Mouse (Mus musculus) heart, postnatal 4 days (tissue): ENCODE results near the gene Kalrn. TPM values are rescaled to one million over a fixed set of nuclear protein-coding genes. Genes with fewer than 3 reads are reported as not detected.

Experiments used
- DNase-seq: peaks from one replicate; pipeline ENCODE4 v3.0.0; 2021
- total RNA-seq, 2 experiments: library from RNA; stranded (reverse); gene quantifications; 2 replicates each; pipeline ENCODE4 v1.2.3; 2021

Kalrn gene
- total RNA-seq, 2 experiments from 2014 or later, result 41.1 to 41.7 TPM

- DNase-seq, result no peak
Observed at GRCm38 (mm10) chr16:34494741-34495140, 78.6 kb downstream of the Kalrn start.

- DNase-seq, result peak; percentile 27
Observed at GRCm38 (mm10) chr16:34493914-34494313, 79.4 kb downstream of the Kalrn start.

GRCm38 (mm10) chr16:34491225-34491624 is 82.1 kb downstream of the Kalrn start:
- DNase-seq, result no peak

GRCm38 (mm10) chr16:34490506-34490905 is 82.8 kb downstream of the Kalrn start:
- peak; percentile 19 for DNase-seq

- DNase-seq, result no peak
Observed at GRCm38 (mm10) chr16:34489805-34490325, 83.5 kb downstream of the Kalrn start.

GRCm38 (mm10) chr16:34487823-34488222 is 85.5 kb downstream of the Kalrn start:
- DNase-seq, result no peak

- no peak for DNase-seq
Observed at GRCm38 (mm10) chr16:34487268-34487667, 86.1 kb downstream of the Kalrn start.

- DNase-seq, result peak; percentile 38
Observed at GRCm38 (mm10) chr16:34485483-34485882, 87.8 kb downstream of the Kalrn start.

GRCm38 (mm10) chr16:34484921-34485320 is 88.4 kb downstream of the Kalrn start:
- no peak for DNase-seq

- DNase-seq, result no peak
Observed at GRCm38 (mm10) chr16:34484213-34484612, 89.1 kb downstream of the Kalrn start.

GRCm38 (mm10) chr16:34483716-34484115 is 89.6 kb downstream of the Kalrn start:
- DNase-seq, result no peak

- no peak for DNase-seq
Observed at GRCm38 (mm10) chr16:34474741-34475140, 98.6 kb downstream of the Kalrn start.

- no peak for DNase-seq
Observed at GRCm38 (mm10) chr16:34473891-34474290, 99.4 kb downstream of the Kalrn start.

- no peak for DNase-seq
Observed at GRCm38 (mm10) chr16:34471441-34471840, 101.9 kb downstream of the Kalrn start.

GRCm38 (mm10) chr16:34470343-34470742 is 103.0 kb downstream of the Kalrn start:
- no peak for DNase-seq

- peak; percentile 29 for DNase-seq
Observed at GRCm38 (mm10) chr16:34469277-34469868, 104.0 kb downstream of the Kalrn start.

- DNase-seq, result peak; percentile 50
Observed at GRCm38 (mm10) chr16:34466649-34467048, 106.7 kb downstream of the Kalrn start.

GRCm38 (mm10) chr16:34456314-34456713 is 117.0 kb downstream of the Kalrn start:
- DNase-seq, result peak; percentile 77

- no peak for DNase-seq
Observed at GRCm38 (mm10) chr16:34445666-34446065, 127.7 kb downstream of the Kalrn start.

GRCm38 (mm10) chr16:34441704-34442103 is 131.6 kb downstream of the Kalrn start:
- no peak for DNase-seq

- DNase-seq, result peak; percentile 91
Observed at GRCm38 (mm10) chr16:34440994-34441414, 132.3 kb downstream of the Kalrn start.

GRCm38 (mm10) chr16:34440019-34440615 is 133.2 kb downstream of the Kalrn start:
- DNase-seq, result peak; percentile 34

GRCm38 (mm10) chr16:34430131-34430530 is 143.2 kb downstream of the Kalrn start:
- no peak for DNase-seq

- DNase-seq, result no peak
Observed at GRCm38 (mm10) chr16:34427654-34428053, 145.7 kb downstream of the Kalrn start.
